Mouse (Mus musculus) kidney, embryonic 15.5 days (tissue): Measurements from ENCODE around the gene Thy1. TPM values are rescaled to one million over a fixed set of nuclear protein-coding genes. Genes with fewer than 3 reads are reported as not detected.

Experiments used
- ATAC-seq: fragments of 200-750 bp; cut with Nextera tagmentation; replicated peaks from 2 replicates; pipeline ENCODE4 v1.8.0; 2017; ENCODE audit warnings: moderate TSS enrichment; ENCODE audit not compliant: low FRiP score
- H3K27ac ChIP-seq: fragments of 300-500 bp; sonication (generic); 2 replicates; pipeline ENCODE4 v1.5.1; 2015; ENCODE audit warnings: mild to moderate bottlenecking, inconsistent platforms
- H3K27me3 ChIP-seq: fragments of 300-500 bp; sonication (generic); 2 replicates; pipeline ENCODE4 v1.6.1; 2015; ENCODE audit warnings: inconsistent platforms
- H3K36me3 ChIP-seq: fragments of 300-500 bp; sonication (generic); 2 replicates; pipeline ENCODE4 v1.6.1; 2015; ENCODE audit warnings: inconsistent platforms
- H3K4me1 ChIP-seq: fragments of 300-500 bp; sonication (generic); 2 replicates; pipeline ENCODE4 v1.6.1; 2015; ENCODE audit warnings: inconsistent platforms
- H3K4me2 ChIP-seq: fragments of 300-500 bp; sonication (generic); 2 replicates; pipeline ENCODE4 v1.6.1; 2015; ENCODE audit warnings: moderate library complexity, mild to moderate bottlenecking, inconsistent platforms
- H3K4me3 ChIP-seq: fragments of 300-500 bp; sonication (generic); replicated peaks from 2 replicates; pipeline ENCODE4 v1.5.1; 2015; ENCODE audit warnings: mild to moderate bottlenecking, inconsistent platforms
- H3K9ac ChIP-seq: fragments of 300-500 bp; sonication (generic); 2 replicates; pipeline ENCODE4 v1.6.1; 2015; ENCODE audit warnings: mild to moderate bottlenecking, inconsistent platforms
- H3K9me3 ChIP-seq: fragments of 300-500 bp; sonication (generic); replicated peaks from 2 replicates; pipeline ENCODE4 v1.6.1; 2016; ENCODE audit warnings: inconsistent platforms
- WGBS: fragments of 180-500 bp; shearing (Covaris S2); methylation state at CpG from one replicate; pipeline ENCODE4 v1.1.7; 2015; ENCODE audit warnings: mixed read lengths; 5-methylcytosine and 5-hydroxymethylcytosine counted together
- polyA plus RNA-seq: library from polyadenylated mRNA; unstranded; fragments of >200 nt; fragmentation: Nextera tagmentation; extraction: Ambion mirVana; gene quantifications from 2 replicates; pipeline ENCODE4 v1.2.1, GENCODE M21; 2015

Gene Thy1
- polyA plus RNA-seq, 1 experiment from 2014 or later, result 9.6 TPM

DNA sequence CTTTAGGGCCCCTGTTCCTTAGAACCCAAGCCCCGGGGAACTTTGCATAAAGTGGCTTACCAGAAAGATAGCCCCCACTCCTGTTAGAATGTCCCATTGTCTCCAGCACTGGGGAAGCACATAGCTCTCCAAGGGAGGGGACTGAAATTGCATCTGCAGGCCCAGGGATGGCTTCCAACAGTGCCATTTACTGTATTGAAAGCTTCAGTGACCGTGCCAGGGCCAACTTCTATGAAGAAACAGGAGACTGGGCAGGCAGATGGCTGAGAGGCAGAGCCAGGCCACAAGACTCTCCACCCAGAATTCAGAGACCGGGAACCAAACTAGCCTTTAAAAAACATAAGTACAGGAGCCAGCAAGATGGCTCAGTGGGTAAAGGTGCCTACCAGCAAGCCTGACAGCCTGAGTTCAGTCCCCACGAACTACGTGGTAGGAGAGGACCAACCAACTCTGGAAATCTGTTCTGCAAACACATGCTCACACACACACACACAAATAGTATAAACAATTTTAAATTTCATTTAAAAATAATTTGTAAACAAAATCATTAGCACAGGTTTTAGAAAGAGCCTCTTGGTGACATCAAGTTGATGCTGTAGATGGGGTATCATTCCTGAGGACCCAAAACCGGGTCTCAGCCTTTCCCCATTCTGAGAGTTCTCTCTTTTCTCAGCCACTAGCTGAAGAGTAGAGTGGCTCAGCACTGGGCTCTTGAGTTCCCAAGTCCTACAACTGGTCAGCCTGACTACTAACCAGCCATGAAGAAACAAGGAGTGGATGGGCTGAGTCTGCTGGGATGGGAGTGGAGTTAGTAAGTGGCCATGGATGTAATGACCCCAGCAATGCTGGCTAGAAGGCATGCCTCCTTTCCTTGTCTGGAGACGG lies 1.4 kb upstream of the Thy1 start:
- Histone ChIP-seq H3K9ac (no peak overlapping the region), H3K36me3 (no peaks in the 10 kb centered on the region), H3K4me2 (no peak overlapping the region), H3K27ac (no peak overlapping the region), H3K27me3 (peaks cover 46% of the 10 kb centered on the region), H3K9me3 (no peaks in the 10 kb centered on the region), H3K4me1 (peaks cover 25% of the 10 kb centered on the region), H3K4me3 (no peak overlapping the region)
- no peak for ATAC-seq
- 70% methylated on average over 7 of the region's 7 CpGs for WGBS

DNA sequence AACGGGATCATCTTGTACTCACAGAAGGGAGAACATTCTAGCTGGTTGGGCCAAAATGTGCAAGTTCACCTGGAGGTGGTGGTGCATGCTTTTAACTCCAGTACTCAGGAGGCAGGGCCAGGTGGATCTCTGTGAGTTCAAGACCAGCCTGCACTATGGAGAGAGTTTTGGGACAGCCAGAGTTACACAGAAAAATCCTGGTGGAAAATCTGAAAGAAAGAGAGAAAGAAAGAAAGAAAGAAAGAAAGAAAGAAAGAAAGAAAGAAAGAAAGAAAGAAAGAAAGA lies 846 bp upstream of the Thy1 start:
- ATAC-seq, result no peak
- Histone ChIP-seq H3K4me2 (no peak overlapping the region), H3K9ac (no peak overlapping the region), H3K27ac (no peak overlapping the region), H3K36me3 (no peaks in the 10 kb centered on the region), H3K4me1 (peaks cover 30% of the 10 kb centered on the region), H3K27me3 (peaks cover 46% of the 10 kb centered on the region), H3K4me3 (no peak overlapping the region), H3K9me3 (no peaks in the 10 kb centered on the region)
- WGBS, result 85% methylated on average over 1 of the region's 1 CpGs

DNA sequence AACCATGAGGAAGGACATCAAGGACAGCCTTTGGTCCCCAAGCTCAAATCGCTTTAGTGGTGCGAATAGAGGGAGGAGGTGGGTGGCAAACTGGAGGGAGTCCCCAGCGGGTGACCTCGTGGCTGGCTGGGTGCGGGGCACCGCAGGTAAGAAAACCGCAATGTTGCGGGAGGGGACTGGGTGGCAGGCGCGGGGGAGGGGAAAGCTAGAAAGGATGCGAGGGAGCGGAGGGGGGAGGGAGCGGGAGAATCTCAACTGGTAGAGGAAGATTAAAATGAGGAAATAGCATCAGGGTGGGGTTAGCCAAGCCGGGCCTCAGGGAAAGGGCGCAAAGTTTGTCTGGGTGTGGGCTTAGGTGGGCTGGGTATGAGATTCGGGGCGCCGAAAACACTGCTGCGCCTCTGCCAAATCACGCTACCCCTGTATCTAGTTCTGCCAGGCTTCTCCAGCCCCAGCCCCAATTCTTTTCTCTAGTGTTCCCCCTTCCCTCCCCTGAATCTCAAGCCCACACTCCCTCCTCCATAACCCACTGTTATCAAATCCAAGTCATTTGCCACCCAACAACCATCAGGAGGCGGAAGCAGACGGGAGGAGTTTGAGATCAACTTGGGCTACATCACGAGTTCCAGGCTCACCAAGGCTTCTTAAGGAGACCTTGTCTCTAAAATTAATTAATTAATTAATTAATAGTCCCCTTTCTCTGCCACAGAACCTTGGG lies 683 bp downstream of the Thy1 start:
- H3K27ac ChIP-seq, result 0 out of 2 replicates have a peak overlapping the region, but pooled peaks have one; percentile 38
- H3K9ac ChIP-seq, result peak overlapping the region; percentile 29; the same call in 1 of the 2 replicates
- no peaks in the 10 kb centered on the region for H3K36me3 ChIP-seq
- H3K4me1 ChIP-seq, result peaks cover 37% of the 10 kb centered on the region
- peaks cover 47% of the 10 kb centered on the region for H3K27me3 ChIP-seq
- H3K4me2 ChIP-seq, result peak overlapping the region; percentile 73
- no peak for ATAC-seq
- 5% methylated on average over 22 of the region's 23 CpGs for WGBS
- no peaks in the 10 kb centered on the region for H3K9me3 ChIP-seq
- H3K4me3 ChIP-seq, result peak overlapping the region; percentile 45

DNA sequence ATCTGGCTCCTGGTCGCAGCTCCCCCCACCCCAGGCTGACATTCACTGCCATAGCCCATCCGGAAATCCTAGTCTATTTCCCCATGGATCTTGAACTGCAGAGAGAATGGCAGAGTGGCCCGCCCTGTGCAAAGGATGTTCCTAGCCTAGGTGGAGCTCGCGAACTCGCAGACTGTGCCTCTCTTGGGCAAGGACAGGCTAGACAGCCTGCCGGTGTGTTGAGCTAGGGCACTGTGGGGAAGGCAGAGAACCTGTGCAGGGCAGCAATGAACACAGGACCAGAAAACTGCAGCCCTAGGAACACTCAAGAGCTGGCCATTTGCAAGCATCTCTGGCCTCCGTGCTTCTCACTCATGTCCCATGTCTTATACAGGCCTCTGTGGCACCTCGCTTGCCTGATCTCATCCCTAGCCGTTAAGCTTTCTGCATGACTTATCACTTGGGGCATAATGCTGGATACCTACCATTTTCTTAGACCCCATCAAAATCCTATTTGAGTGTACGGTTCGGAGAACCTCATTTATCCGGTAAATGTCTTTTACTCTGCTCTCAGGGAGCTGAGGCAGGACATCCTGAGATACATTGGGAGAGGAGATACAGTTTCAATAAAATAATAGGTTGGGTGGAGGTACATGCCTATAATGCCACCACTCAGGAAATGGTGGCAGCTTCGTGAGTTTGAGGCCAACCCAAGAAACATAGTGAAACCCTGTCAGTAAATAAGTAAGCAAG lies 1.4 kb downstream of the Thy1 start:
- H3K4me3 ChIP-seq, result peak overlapping the region; percentile 45
- H3K9ac ChIP-seq, result no peak overlapping the region
- WGBS, result 39% methylated on average over 14 of the region's 14 CpGs
- no peaks in the 10 kb centered on the region for H3K36me3 ChIP-seq
- no peaks in the 10 kb centered on the region for H3K9me3 ChIP-seq
- peaks cover 49% of the 10 kb centered on the region for H3K27me3 ChIP-seq
- H3K27ac ChIP-seq, result no peak overlapping the region
- peaks cover 40% of the 10 kb centered on the region for H3K4me1 ChIP-seq
- no peak for ATAC-seq
- peak overlapping the region; percentile 73 for H3K4me2 ChIP-seq

DNA sequence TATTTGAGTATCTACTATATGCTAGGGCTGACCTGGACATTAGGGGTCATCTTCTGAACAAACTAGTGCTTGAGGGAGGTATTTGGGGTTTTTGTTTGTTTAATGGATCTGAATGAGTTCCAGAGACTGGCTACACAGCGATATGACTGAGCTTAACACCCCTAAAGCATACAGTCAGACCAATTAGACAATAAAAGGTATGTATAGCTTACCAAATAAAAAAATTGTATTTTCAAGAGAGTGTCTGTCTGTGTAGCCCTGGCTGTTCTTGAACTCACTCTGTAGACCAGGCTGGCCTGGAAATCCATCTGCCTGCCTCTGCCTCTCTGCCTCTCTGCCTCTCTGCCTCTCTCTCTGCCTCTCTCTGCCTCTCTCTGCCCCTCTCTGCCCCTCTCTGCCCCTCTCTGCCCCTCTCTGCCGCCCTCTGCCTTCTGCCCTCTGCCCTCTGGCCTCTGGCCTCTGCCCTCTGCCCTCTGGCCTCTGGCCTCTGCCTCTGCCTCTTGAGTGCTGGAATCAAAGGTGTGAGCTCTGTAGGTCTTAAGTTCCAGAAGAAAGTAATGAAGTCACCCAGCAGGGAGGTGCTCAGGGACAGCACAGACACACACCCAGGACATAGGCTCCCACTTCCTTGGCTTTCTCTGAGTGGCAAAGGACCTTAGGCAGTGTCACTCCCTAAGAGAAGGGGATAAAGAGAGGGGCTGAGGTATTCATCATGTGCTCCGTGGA lies 2.1 kb downstream of the Thy1 start:
- Histone ChIP-seq H3K4me3 (no peak overlapping the region), H3K4me1 (peaks cover 40% of the 10 kb centered on the region), H3K9me3 (no peaks in the 10 kb centered on the region), H3K4me2 (no peak overlapping the region), H3K9ac (no peak overlapping the region), H3K36me3 (no peaks in the 10 kb centered on the region), H3K27me3 (peaks cover 49% of the 10 kb centered on the region), H3K27ac (no peak overlapping the region)
- WGBS, result 77% methylated on average over 3 of the region's 3 CpGs
- no peak for ATAC-seq

DNA sequence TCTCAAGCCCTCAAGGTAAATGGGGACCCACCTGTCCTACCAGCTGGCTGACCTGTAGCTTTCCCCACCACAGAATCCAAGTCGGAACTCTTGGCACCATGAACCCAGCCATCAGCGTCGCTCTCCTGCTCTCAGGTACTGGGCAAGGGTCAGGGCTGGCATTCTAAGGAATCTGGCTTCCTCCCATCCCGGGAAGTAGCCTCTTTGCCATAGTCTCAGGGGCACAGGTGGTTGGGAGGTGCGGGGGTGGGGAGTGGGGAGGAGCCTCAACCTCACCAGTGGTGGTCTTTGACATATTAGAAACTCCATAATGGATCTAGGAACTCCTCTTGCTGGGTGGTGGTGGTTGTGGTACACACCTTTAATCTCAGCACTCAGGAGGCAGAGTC lies 2.7 kb downstream of the Thy1 start:
- ATAC-seq, result no peak
- WGBS, result 87% methylated on average over 5 of the region's 5 CpGs
- Histone ChIP-seq H3K4me2 (no peak overlapping the region), H3K4me1 (peaks cover 40% of the 10 kb centered on the region), H3K36me3 (no peaks in the 10 kb centered on the region), H3K27ac (no peak overlapping the region), H3K27me3 (peaks cover 48% of the 10 kb centered on the region), H3K4me3 (no peak overlapping the region), H3K9ac (no peak overlapping the region), H3K9me3 (no peaks in the 10 kb centered on the region)

DNA sequence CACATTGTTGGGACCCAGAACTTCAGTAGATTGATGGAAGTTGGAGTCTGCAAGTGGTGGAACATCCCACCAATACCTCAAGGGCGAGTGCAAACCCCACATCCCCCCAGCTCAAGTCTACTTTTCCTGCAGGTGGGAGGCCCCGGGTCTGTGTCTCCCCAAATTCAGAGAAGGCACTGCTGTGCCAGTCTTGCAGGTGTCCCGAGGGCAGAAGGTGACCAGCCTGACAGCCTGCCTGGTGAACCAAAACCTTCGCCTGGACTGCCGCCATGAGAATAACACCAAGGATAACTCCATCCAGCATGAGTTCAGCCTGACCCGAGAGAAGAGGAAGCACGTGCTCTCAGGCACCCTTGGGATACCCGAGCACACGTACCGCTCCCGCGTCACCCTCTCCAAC lies 3.2 kb downstream of the Thy1 start:
- no peak for ATAC-seq
- Histone ChIP-seq H3K9ac (no peak overlapping the region), H3K27ac (no peak overlapping the region), H3K4me2 (no peak overlapping the region), H3K27me3 (peaks cover 44% of the 10 kb centered on the region), H3K4me1 (peaks cover 40% of the 10 kb centered on the region), H3K9me3 (no peaks in the 10 kb centered on the region), H3K36me3 (no peaks in the 10 kb centered on the region), H3K4me3 (no peak overlapping the region)
- 86% methylated on average over 12 of the region's 12 CpGs for WGBS

DNA sequence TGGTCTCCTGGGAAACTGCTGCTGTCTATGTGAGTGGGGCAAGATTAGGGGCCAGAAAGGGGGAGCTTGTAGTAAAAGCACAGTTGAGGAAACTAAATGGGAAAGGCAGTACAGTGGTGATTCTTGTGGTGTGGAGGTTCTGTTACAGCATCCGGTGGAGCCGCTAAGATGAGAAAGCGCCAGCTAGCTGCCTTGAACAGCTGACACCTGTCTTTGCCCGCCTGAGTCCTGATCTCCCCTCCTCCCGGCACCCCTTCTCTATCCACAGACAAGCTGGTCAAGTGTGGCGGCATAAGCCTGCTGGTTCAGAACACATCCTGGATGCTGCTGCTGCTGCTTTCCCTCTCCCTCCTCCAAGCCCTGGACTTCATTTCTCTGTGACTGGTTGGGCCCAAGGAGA lies 3.9 kb downstream of the Thy1 start:
- WGBS, result 58% methylated on average over 6 of the region's 6 CpGs
- no peak for ATAC-seq
- H3K4me2 ChIP-seq, result no peak overlapping the region

DNA sequence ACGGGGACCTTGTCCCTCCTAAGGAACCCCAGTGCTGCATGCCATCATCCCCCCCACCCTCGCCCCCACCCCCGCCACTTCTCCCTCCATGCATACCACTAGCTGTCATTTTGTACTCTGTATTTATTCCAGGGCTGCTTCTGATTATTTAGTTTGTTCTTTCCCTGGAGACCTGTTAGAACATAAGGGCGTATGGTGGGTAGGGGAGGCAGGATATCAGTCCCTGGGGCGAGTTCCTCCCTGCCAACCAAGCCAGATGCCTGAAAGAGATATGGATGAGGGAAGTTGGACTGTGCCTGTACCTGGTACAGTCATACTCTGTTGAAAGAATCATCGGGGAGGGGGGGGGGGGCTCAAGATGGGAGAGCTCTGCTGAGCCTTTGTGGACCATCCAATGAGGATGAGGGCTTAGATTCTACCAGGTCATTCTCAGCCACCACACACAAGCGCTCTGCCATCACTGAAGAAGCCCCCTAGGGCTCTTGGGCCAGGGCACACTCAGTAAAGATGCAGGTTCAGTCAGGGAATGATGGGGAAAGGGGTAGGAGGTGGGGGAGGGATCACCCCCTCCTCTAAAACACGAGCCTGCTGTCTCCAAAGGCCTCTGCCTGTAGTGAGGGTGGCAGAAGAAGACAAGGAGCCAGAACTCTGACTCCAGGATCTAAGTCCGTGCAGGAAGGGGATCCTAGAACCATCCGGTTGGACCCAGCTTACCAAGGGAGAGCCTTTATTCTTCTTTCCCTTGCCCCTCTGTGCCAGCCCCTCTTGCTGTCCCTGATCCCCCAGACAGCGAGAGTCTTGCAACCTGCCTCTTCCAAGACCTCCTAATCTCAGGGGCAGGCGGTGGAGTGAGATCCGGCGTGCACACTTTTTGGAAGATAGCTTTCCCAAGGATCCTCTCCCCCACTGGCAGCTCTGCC lies 4.6 kb downstream of the Thy1 start:
- H3K9ac ChIP-seq, result no peak overlapping the region
- H3K4me2 ChIP-seq, result no peak overlapping the region
- no peak for ATAC-seq
- H3K4me3 ChIP-seq, result no peak overlapping the region
- H3K36me3 ChIP-seq, result no peaks in the 10 kb centered on the region
- H3K9me3 ChIP-seq, result no peaks in the 10 kb centered on the region
- peaks cover 37% of the 10 kb centered on the region for H3K4me1 ChIP-seq
- 74% methylated on average over 14 of the region's 14 CpGs for WGBS
- peaks cover 32% of the 10 kb centered on the region for H3K27me3 ChIP-seq
- no peak overlapping the region for H3K27ac ChIP-seq

More for the DNA sequence above, 3.9 kb downstream of the Thy1 start:
- Histone ChIP-seq H3K4me3 (no peak overlapping the region), H3K4me1 (peaks cover 40% of the 10 kb centered on the region), H3K27me3 (peaks cover 38% of the 10 kb centered on the region), H3K36me3 (no peaks in the 10 kb centered on the region), H3K9ac (no peak overlapping the region), H3K27ac (no peak overlapping the region), H3K9me3 (no peaks in the 10 kb centered on the region)

DNA sequence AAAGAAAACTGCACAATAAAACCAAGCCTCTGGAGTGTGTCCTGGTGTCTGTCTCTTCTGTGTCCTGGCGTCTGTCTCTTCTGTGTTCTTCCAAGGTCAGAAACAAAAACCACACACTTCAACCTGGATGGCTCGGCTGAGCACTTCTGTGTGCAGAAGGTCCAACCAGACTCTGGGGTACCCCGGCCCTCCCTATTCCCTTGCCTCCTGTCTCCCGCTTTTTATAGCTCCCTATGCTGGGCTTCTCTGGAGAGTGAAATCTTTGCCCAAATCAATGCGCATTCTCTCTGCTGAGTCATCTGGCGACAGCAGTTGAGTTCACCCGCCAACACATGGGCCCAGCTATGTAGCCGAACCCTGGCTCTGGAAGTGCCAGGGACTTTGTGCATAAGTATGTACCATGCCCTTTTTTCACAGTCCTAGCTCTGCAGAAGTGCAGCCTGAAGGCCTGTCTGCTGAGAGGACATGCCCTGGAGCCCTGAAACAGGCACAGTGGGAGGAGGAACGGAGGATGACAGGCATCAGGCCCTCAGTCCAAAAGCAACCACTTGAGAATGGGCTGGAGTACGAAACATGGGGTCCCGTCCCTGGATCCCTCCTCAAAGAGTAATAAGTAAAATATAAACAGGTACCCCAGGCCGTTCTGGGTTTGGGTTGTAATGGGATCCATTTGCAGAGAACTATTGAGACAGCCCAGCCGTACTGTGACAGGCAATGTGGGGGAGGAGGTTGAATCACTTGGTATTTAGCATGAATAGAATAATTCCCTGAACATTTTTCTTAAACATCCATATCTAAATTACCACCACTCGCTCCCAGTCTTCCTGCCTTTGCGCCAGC lies 5.6 kb downstream of the Thy1 start:
- H3K36me3 ChIP-seq, result no peaks in the 10 kb centered on the region
- peaks cover 28% of the 10 kb centered on the region for H3K4me1 ChIP-seq
- WGBS, result 65% methylated on average over 15 of the region's 15 CpGs
- ATAC-seq, result no peak
- H3K27me3 ChIP-seq, result peaks cover 23% of the 10 kb centered on the region
- no peak overlapping the region for H3K4me3 ChIP-seq
- H3K27ac ChIP-seq, result no peak overlapping the region
- no peaks in the 10 kb centered on the region for H3K9me3 ChIP-seq
- no peak overlapping the region for H3K9ac ChIP-seq
- H3K4me2 ChIP-seq, result no peak overlapping the region
